Comparison of ENCODE assay signal across 15 mouse cellular contexts in genomic region chr3:108392299-108392698, GRCm38 (mm10). TPM values are rescaled to one million over a fixed set of nuclear protein-coding genes. Genes with fewer than 3 reads are reported as not detected.
DNase-seq lines count a peak whose midpoint lies in the region; ATAC-seq and TF ChIP-seq lines count a peak whose summit lies in the region.
"Had no signal": no experiment of that assay in that cellular context is flagged by ENCODE, and none has a peak within 500 bp of the region (broad histone marks: within the 10 kb centered on the region; RNA-seq: fewer than 3 reads in every experiment).

No protein-coding gene starts in this region.

- H3K4me3 ChIP-seq in heart, embryonic 16.5 days (ENCODE audit: low read length): no peak overlapping the region
- peak overlapping the region; percentile 10; the same call in 1 of the 2 replicates for H3K4me3 ChIP-seq in ES-Bruce4 (ENCODE audit: low read depth, low read length)
- H3K4me3 ChIP-seq in embryonic facial prominence, embryonic 13.5 days: no peak overlapping the region

- H3K9me3 ChIP-seq in heart, embryonic 16.5 days (replicated peaks; ENCODE audit: control insufficient read depth, low read length): no peaks in the 10 kb centered on the region
- H3K9me3 ChIP-seq in ES-Bruce4 (replicated peaks; ENCODE audit: control insufficient read depth, insufficient read depth, low read length, poor library complexity, severe bottlenecking): no peaks in the 10 kb centered on the region
- no peaks in the 10 kb centered on the region for H3K9me3 ChIP-seq in embryonic facial prominence, embryonic 13.5 days

- TF ChIP-seq CTCF in ES-Bruce4 (IDR thresholded peaks at IDR 0.05; ENCODE audit: low read depth, low read length): no peak

- 0 out of 2 replicates have a peak, but pooled peaks cover 4% of the 10 kb centered on the region for H3K4me1 ChIP-seq in heart, embryonic 16.5 days (ENCODE audit: control insufficient read depth, insufficient read depth, low read length)
- peaks cover under 1% of the 10 kb centered on the region for H3K4me1 ChIP-seq in ES-Bruce4 (ENCODE audit: control insufficient read depth, insufficient read depth, low read length)
- peaks cover 22% of the 10 kb centered on the region; the same call in 1 of the 2 replicates for H3K4me1 ChIP-seq in embryonic facial prominence, embryonic 13.5 days

- no peak for DNase-seq in heart, postnatal 36 days
- peak; percentile 85 to 91 for DNase-seq in kidney, postnatal 25 days
- DNase-seq in adrenal gland, postnatal 14 days: no peak
- no peak for DNase-seq in cerebellum, postnatal 36 days
- DNase-seq: adrenal gland, adult 8-10 months; right cerebral cortex, postnatal 4 days had no signal

- H3K27ac ChIP-seq in heart, embryonic 16.5 days (ENCODE audit: low read length): no peak overlapping the region
- H3K27ac ChIP-seq in ES-Bruce4 (ENCODE audit: insufficient read depth, low read length): no peak overlapping the region
- no peak overlapping the region for H3K27ac ChIP-seq in embryonic facial prominence, embryonic 13.5 days
- H3K27ac ChIP-seq: liver, embryonic 14.5 days had no signal

- H3K36me3 ChIP-seq in heart, embryonic 16.5 days (ENCODE audit: control insufficient read depth, insufficient read depth): no peaks in the 10 kb centered on the region
- H3K36me3 ChIP-seq in ES-Bruce4 (ENCODE audit: control insufficient read depth, insufficient read depth, low read length, poor library complexity, severe bottlenecking): peaks cover 6% of the 10 kb centered on the region
- peaks cover 25% of the 10 kb centered on the region for H3K36me3 ChIP-seq in embryonic facial prominence, embryonic 13.5 days

- intact Hi-C loops in heart, postnatal 36 days (cut with DNase I): no loop called here

- 22% methylated on average over 10 of the region's 10 CpGs for WGBS in heart, embryonic 16.5 days
- 14% methylated on average over 10 of the region's 10 CpGs for WGBS in embryonic facial prominence, embryonic 13.5 days

- H3K9ac ChIP-seq in heart, embryonic 16.5 days (ENCODE audit: low read length): no peak overlapping the region
- H3K9ac ChIP-seq in ES-Bruce4 (ENCODE audit: low read depth, poor library complexity, severe bottlenecking): peak overlapping the region; percentile 1; the same call in 1 of the 2 replicates
- H3K9ac ChIP-seq in embryonic facial prominence, embryonic 13.5 days: peak overlapping the region; percentile 12; the same call in 1 of the 2 replicates
- H3K9ac ChIP-seq: liver, embryonic 14.5 days had no signal

- no peak for ATAC-seq in heart, embryonic 16.5 days (replicated peaks; ENCODE audit: extremely low read depth, insufficient read depth, low FRiP score)
- ATAC-seq in embryonic facial prominence, embryonic 13.5 days (ENCODE audit: insufficient number of reproducible peaks, insufficient read depth, low FRiP score, low TSS enrichment, low read depth): no peak
- no peak for ATAC-seq in inflammation-experienced regulatory T-cells, adult 6 months

- no peak for TF ChIP-seq POLR2A in ES-Bruce4 (IDR thresholded peaks at IDR 0.05; ENCODE audit: insufficient read depth, low read length)

- no peaks in the 10 kb centered on the region for H3K27me3 ChIP-seq in heart, embryonic 16.5 days (ENCODE audit: control insufficient read depth, insufficient read depth, low read length)
- no peaks in the 10 kb centered on the region for H3K27me3 ChIP-seq in ES-Bruce4 (ENCODE audit: control insufficient read depth, insufficient read depth, low read length, poor library complexity, severe bottlenecking)
- no peaks in the 10 kb centered on the region for H3K27me3 ChIP-seq in embryonic facial prominence, embryonic 13.5 days

- TF ChIP-seq EP300 in ES-Bruce4 (IDR thresholded peaks at IDR 0.05; ENCODE audit: insufficient read depth, low read depth, low read length): no peak

- 0 out of 2 replicates have a peak overlapping the region, but pooled peaks have one; percentile 11 for H3K4me2 ChIP-seq in heart, embryonic 16.5 days (ENCODE audit: low read depth, low read length)
- H3K4me2 ChIP-seq in embryonic facial prominence, embryonic 13.5 days: peak overlapping the region; percentile 32

RNA-seq across cellular contexts. Expression of gene Psrc1, which starts 8.7 kb away (rescaled TPM):
- 21.9 and 23.0 TPM in 2 replicates for polyA plus RNA-seq in heart, embryonic 16.5 days (2015; fragmentation: Nextera tagmentation; extraction: Ambion mirVana)
- under 1 TPM; 0.39 to 0.68 TPM for total RNA-seq in heart, postnatal 36 days (2021)
- polyA plus RNA-seq in ES-Bruce4 (2011; ENCODE audit: insufficient read depth, insufficient read length, low read depth, missing spikeins): 255 and 272 TPM in 2 replicates
- 61.4 and 73.1 TPM in 2 replicates for polyA plus RNA-seq in embryonic facial prominence, embryonic 13.5 days (2015; fragmentation: Nextera tagmentation; extraction: Ambion mirVana)
- 10 to 100 TPM in 1 of 3 experiments, 1 to 10 TPM in 2; 1.2 to 17.5 (median 4.1) TPM for polyA plus RNA-seq in inflammation-experienced regulatory T-cells, adult 6 months (2017; shearing (Covaris generic))
- 4.1 and 5.3 TPM in 2 replicates for total RNA-seq in adrenal gland, postnatal 14 days (2021)
- total RNA-seq: gastrocnemius, adult 18-20 months had no signal

RNA-seq across cellular contexts. Expression of gene Celsr2, which starts 23.1 kb away (rescaled TPM):
- 2.7 and 3.9 TPM in 2 replicates for polyA plus RNA-seq in heart, embryonic 16.5 days (2015; fragmentation: Nextera tagmentation; extraction: Ambion mirVana)
- total RNA-seq in heart, postnatal 36 days (2021): 1 to 10 TPM; 6.6 to 7.4 TPM
- polyA plus RNA-seq in ES-Bruce4 (2011; ENCODE audit: insufficient read depth, insufficient read length, low read depth, missing spikeins): 7.1 and 8.9 TPM in 2 replicates
- polyA plus RNA-seq in embryonic facial prominence, embryonic 13.5 days (2015; fragmentation: Nextera tagmentation; extraction: Ambion mirVana): 9.8 and 11.5 TPM in 2 replicates
- under 1 TPM; 0.35 to 0.52 (median 0.37) TPM for polyA plus RNA-seq in inflammation-experienced regulatory T-cells, adult 6 months (2017; shearing (Covaris generic))
- total RNA-seq in adrenal gland, postnatal 14 days (2021): 8.7 and 11.0 TPM in 2 replicates
- total RNA-seq: MEL had no signal

RNA-seq across cellular contexts. Expression of gene Mybphl, which starts 27.6 kb away (rescaled TPM):
- 47.6 and 84.1 TPM in 2 replicates for polyA plus RNA-seq in heart, embryonic 16.5 days (2015; fragmentation: Nextera tagmentation; extraction: Ambion mirVana)
- total RNA-seq in heart, postnatal 36 days (2021): 10 to 100 TPM; 46.4 to 54.6 TPM
- not detected in 2 replicates for polyA plus RNA-seq in ES-Bruce4 (2011; ENCODE audit: insufficient read depth, insufficient read length, low read depth, missing spikeins)
- not detected in 2 replicates for polyA plus RNA-seq in embryonic facial prominence, embryonic 13.5 days (2015; fragmentation: Nextera tagmentation; extraction: Ambion mirVana)
- polyA plus RNA-seq in inflammation-experienced regulatory T-cells, adult 6 months (2017; shearing (Covaris generic)): not detected
- not detected in 2 replicates for total RNA-seq in adrenal gland, postnatal 14 days (2021)
- total RNA-seq: adrenal gland, adult 8-10 months; common myeloid progenitor, adult 5-6 weeks; gastrocnemius, adult 18-20 months; MEL had no signal
- polyA plus RNA-seq: large intestine, adult 2 months had no signal

RNA-seq across cellular contexts. Expression of gene Sars, which starts 52.7 kb away (rescaled TPM):
- 82.7 and 87.2 TPM in 2 replicates for polyA plus RNA-seq in heart, embryonic 16.5 days (2015; fragmentation: Nextera tagmentation; extraction: Ambion mirVana)
- 10 to 100 TPM; 82.6 to 83.9 TPM for total RNA-seq in heart, postnatal 36 days (2021)
- 258 and 273 TPM in 2 replicates for polyA plus RNA-seq in ES-Bruce4 (2011; ENCODE audit: insufficient read depth, insufficient read length, low read depth, missing spikeins)
- 116 and 128 TPM in 2 replicates for polyA plus RNA-seq in embryonic facial prominence, embryonic 13.5 days (2015; fragmentation: Nextera tagmentation; extraction: Ambion mirVana)
- polyA plus RNA-seq in inflammation-experienced regulatory T-cells, adult 6 months (2017; shearing (Covaris generic)): 100 to 1,000 TPM; 156 to 182 (median 163) TPM
- total RNA-seq in adrenal gland, postnatal 14 days (2021): 144 and 167 TPM in 2 replicates

Comparison
In these comparisons a context has a peak if more than half of its experiments do, and no peak if none do; other contexts are left out.
1. DNase-seq: peak in kidney, postnatal 25 days (2 of 2); none in heart, postnatal 36 days (0 of 2), adrenal gland, postnatal 14 days (single experiment) and cerebellum, postnatal 36 days (0 of 2).
2. RNA of gene Mybphl, which starts 27.6 kb away (polyA plus RNA-seq): 47.6 to 84.1 TPM in heart, embryonic 16.5 days; not detected in embryonic facial prominence, embryonic 13.5 days, not detected in ES-Bruce4 and not detected in inflammation-experienced regulatory T-cells, adult 6 months; every median in the first group is over 10 times any median in the second.